Mouse (Mus musculus): Measurements from ENCODE around the gene Casc1. TPM values are rescaled to one million over a fixed set of nuclear protein-coding genes. Genes with fewer than 3 reads are reported as not detected.

Casc1 gene
- polyA plus RNA-seq, 1 experiment from 2014 or later, result 0.92 TPM

DNA sequence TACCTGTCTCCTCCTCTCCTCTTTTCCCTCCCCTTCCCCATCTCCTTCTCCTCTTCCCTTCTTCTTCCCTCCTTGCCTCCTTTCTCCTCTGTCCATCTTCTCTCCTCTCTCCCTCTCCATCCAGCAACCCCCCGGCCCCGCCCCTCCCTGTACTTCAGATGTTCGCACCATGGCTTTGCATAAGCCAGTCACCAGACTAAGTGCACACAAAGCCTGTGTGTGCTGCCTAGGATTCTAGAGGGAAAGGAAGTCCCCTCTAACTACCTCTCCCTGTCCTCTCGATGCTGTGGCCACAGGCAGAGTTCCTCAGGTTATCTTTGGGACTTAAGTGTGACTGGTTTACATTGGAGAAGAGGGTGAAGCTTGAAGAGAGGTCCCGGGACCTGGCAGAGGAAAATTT is 50.2 kb downstream of the Casc1 start:
- Histone ChIP-seq H3K36me3 (ENCODE audit: control insufficient read depth, insufficient read depth, low read length) (no peaks in the 10 kb centered on the region), H3K9me3 (replicated peaks; ENCODE audit: control insufficient read depth, low read length, poor library complexity, severe bottlenecking) (peaks cover 7% of the 10 kb centered on the region; the same call in 1 of the 2 replicates), H3K9ac (ENCODE audit: low read depth, low read length) (no peak overlapping the region), H3K4me2 (ENCODE audit: low read length) (no peak overlapping the region), H3K27me3 (ENCODE audit: control insufficient read depth, insufficient read depth, low read depth, low read length) (no peaks in the 10 kb centered on the region), H3K27ac (ENCODE audit: low read length) (no peak overlapping the region), H3K4me1 (ENCODE audit: control insufficient read depth, insufficient read depth, low read length) (no peaks in the 10 kb centered on the region), H3K4me3 (ENCODE audit: low read depth, low read length) (no peak overlapping the region)
- 60% methylated on average over 5 of the region's 5 CpGs for WGBS
- ATAC-seq, result no peak

DNA sequence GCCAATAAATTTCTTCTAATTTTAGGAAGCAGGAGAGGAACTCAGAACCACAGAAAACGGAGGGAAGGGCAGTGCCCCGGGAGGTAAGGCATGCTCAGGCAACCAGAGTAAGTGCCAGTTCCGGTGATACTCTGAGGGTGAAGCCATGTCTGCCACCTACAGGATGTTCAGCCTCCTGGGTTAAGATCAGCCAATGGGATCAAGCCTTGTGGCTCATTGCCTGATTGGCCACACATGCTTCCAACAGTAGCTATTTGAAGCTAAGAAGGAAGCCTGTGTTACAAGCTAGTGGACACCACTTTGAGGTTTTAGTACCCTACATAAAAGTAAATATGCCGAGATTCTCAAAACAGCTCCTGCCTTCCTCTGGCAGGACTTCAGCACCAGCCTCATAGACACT is 52.2 kb downstream of the Casc1 start:
- Histone ChIP-seq H3K36me3 (ENCODE audit: control insufficient read depth, insufficient read depth, low read length) (no peaks in the 10 kb centered on the region), H3K4me1 (ENCODE audit: control insufficient read depth, insufficient read depth, low read length) (no peaks in the 10 kb centered on the region), H3K4me2 (ENCODE audit: low read length) (no peak overlapping the region), H3K9ac (ENCODE audit: low read depth, low read length) (no peak overlapping the region), H3K9me3 (replicated peaks; ENCODE audit: control insufficient read depth, low read length, poor library complexity, severe bottlenecking) (no peaks in the 10 kb centered on the region), H3K27me3 (ENCODE audit: control insufficient read depth, insufficient read depth, low read depth, low read length) (no peaks in the 10 kb centered on the region), H3K27ac (ENCODE audit: low read length) (no peak overlapping the region), H3K4me3 (ENCODE audit: low read depth, low read length) (no peak overlapping the region)
- no peak for ATAC-seq
- WGBS, result 75% methylated on average over 4 of the region's 4 CpGs

DNA sequence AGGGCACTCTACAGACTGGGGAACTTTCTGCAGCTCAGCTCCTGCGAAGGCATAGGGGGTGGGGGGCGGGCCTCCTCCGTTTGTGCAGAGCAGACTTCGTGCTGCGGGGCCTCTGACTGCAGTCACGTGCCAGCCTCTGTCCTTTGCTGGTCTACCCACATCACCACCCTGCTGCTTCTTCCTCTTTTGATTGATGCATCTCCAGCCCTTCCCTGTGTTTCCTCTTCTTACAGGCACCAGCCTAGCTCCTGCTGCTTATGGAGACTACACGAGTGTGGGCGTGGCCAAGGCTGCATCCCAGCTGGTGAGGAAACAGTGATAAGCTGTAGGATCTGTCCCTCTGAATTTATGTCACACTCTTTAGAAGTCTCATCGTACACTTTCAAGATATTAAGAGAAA is 61.8 kb downstream of the Casc1 start:
- H3K4me2 ChIP-seq (ENCODE audit: low read length), result no peak overlapping the region
- H3K9ac ChIP-seq (ENCODE audit: low read depth, low read length), result no peak overlapping the region
- H3K4me3 ChIP-seq (ENCODE audit: low read depth, low read length), result no peak overlapping the region
- H3K9me3 ChIP-seq (replicated peaks; ENCODE audit: control insufficient read depth, low read length, poor library complexity, severe bottlenecking), result no peaks in the 10 kb centered on the region
- H3K27ac ChIP-seq (ENCODE audit: low read length), result no peak overlapping the region
- H3K27me3 ChIP-seq (ENCODE audit: control insufficient read depth, insufficient read depth, low read depth, low read length), result no peaks in the 10 kb centered on the region
- H3K4me1 ChIP-seq (ENCODE audit: control insufficient read depth, insufficient read depth, low read length), result no peaks in the 10 kb centered on the region
- no peaks in the 10 kb centered on the region for H3K36me3 ChIP-seq (ENCODE audit: control insufficient read depth, insufficient read depth, low read length)
- ATAC-seq, result no peak
- 30% methylated on average over 9 of the region's 9 CpGs for WGBS

DNA sequence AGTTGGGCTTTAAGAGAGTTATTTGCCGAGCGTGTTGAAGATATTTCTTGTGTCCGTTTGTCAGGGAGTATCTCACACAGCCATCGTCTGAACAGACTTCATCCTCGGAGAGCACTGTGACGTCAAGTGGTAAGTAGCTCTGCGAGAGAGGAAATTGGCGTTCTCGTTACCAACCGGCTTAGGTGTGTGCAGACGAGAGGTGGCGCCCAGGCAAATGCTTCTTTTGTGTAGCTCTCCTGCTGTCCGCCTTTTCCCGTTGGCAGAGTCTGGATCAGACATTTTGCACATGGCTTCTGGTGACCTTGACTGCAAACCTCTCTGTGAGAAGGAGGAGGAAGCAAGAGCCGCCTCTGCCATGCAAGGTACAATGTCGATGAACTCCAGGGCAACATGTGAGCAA is 63.1 kb downstream of the Casc1 start:
- H3K27ac ChIP-seq (ENCODE audit: low read length), result no peak overlapping the region
- no peak overlapping the region for H3K4me3 ChIP-seq (ENCODE audit: low read depth, low read length)
- no peaks in the 10 kb centered on the region for H3K4me1 ChIP-seq (ENCODE audit: control insufficient read depth, insufficient read depth, low read length)
- no peak for ATAC-seq
- no peaks in the 10 kb centered on the region for H3K36me3 ChIP-seq (ENCODE audit: control insufficient read depth, insufficient read depth, low read length)
- H3K4me2 ChIP-seq (ENCODE audit: low read length), result no peak overlapping the region
- H3K9me3 ChIP-seq (replicated peaks; ENCODE audit: control insufficient read depth, low read length, poor library complexity, severe bottlenecking), result no peaks in the 10 kb centered on the region
- WGBS, result 76% methylated on average over 16 of the region's 16 CpGs
- H3K27me3 ChIP-seq (ENCODE audit: control insufficient read depth, insufficient read depth, low read depth, low read length), result no peaks in the 10 kb centered on the region
- no peak overlapping the region for H3K9ac ChIP-seq (ENCODE audit: low read depth, low read length)

DNA sequence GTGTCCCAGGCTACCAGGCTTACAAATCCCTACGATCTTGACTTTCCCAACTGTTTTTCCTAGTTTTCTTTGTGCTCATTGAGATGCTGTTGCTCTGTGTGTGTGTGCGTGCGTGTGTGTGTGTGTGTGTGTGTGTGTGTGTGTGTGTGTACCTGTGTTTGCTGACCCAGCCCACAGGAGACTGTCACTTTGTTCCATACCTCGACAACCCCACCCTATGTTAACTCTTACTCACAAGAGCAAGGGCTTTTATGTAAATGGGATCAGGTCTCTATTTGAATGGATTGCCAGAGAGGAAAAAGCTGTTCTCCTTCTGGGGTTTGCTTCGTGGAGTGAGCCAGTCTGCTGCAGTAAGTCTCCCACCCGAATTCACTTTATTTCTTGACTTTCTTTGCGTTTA is 65.6 kb downstream of the Casc1 start:
- Histone ChIP-seq H3K4me3 (ENCODE audit: low read depth, low read length) (no peak overlapping the region), H3K27ac (ENCODE audit: low read length) (no peak overlapping the region), H3K9me3 (replicated peaks; ENCODE audit: control insufficient read depth, low read length, poor library complexity, severe bottlenecking) (no peaks in the 10 kb centered on the region), H3K9ac (ENCODE audit: low read depth, low read length) (no peak overlapping the region), H3K4me1 (ENCODE audit: control insufficient read depth, insufficient read depth, low read length) (no peaks in the 10 kb centered on the region), H3K36me3 (ENCODE audit: control insufficient read depth, insufficient read depth, low read length) (no peaks in the 10 kb centered on the region), H3K27me3 (ENCODE audit: control insufficient read depth, insufficient read depth, low read depth, low read length) (no peaks in the 10 kb centered on the region), H3K4me2 (ENCODE audit: low read length) (no peak overlapping the region)
- 63% methylated on average over 7 of the region's 7 CpGs for WGBS
- ATAC-seq, result no peak

DNA sequence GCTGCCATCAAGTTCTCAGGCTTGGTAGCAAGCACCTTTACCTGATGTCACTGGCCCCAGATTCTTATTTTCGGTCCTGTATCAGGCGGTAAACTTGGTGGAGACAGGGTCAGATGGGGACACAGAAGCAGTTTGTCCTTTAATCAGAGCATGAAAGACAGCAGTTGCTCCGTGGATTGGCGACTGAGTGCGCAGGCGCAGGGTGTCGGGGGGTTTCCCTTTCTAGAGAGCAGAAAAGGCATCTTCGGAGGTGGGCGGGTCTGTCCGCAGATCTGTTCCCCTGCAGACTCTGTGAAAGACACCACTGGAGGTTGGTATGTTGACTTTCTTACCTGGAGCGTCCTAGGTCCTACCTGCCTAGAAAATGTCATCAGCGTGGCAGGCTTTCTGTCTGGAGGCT is 69.0 kb downstream of the Casc1 start:
- Histone ChIP-seq H3K4me1 (ENCODE audit: control insufficient read depth, insufficient read depth, low read length) (no peaks in the 10 kb centered on the region), H3K36me3 (ENCODE audit: control insufficient read depth, insufficient read depth, low read length) (no peaks in the 10 kb centered on the region), H3K9me3 (replicated peaks; ENCODE audit: control insufficient read depth, low read length, poor library complexity, severe bottlenecking) (no peaks in the 10 kb centered on the region), H3K9ac (ENCODE audit: low read depth, low read length) (no peak overlapping the region), H3K27ac (ENCODE audit: low read length) (no peak overlapping the region), H3K4me3 (ENCODE audit: low read depth, low read length) (no peak overlapping the region), H3K4me2 (ENCODE audit: low read length) (no peak overlapping the region), H3K27me3 (ENCODE audit: control insufficient read depth, insufficient read depth, low read depth, low read length) (no peaks in the 10 kb centered on the region)
- ATAC-seq, result no peak
- WGBS, result 92% methylated on average over 12 of the region's 12 CpGs

DNA sequence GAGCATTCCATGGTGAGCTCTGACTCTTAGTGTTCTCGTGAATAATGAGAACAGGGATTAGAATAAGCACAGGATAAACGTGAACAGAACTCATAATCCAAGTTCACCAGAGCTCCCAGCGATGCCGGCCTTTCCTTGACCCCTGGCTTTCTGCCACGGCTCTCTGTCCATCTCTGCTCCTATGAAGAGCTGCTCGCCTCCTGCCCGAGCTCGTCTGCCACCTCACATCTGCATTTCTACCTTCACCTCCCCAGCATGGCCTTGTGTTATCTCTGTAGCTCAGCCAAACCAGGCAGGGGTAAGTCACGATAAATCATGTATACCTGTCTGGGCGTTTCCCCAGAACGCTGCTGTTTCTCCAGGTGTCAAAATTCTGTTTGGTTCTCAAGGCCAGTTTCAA is 70.1 kb downstream of the Casc1 start:
- H3K4me3 ChIP-seq (ENCODE audit: low read depth, low read length), result no peak overlapping the region
- WGBS, result 57% methylated on average over 11 of the region's 11 CpGs
- H3K4me2 ChIP-seq (ENCODE audit: low read length), result no peak overlapping the region
- no peaks in the 10 kb centered on the region for H3K4me1 ChIP-seq (ENCODE audit: control insufficient read depth, insufficient read depth, low read length)
- no peaks in the 10 kb centered on the region for H3K27me3 ChIP-seq (ENCODE audit: control insufficient read depth, insufficient read depth, low read depth, low read length)
- no peaks in the 10 kb centered on the region for H3K36me3 ChIP-seq (ENCODE audit: control insufficient read depth, insufficient read depth, low read length)
- no peak for ATAC-seq
- H3K9ac ChIP-seq (ENCODE audit: low read depth, low read length), result no peak overlapping the region
- H3K27ac ChIP-seq (ENCODE audit: low read length), result no peak overlapping the region
- H3K9me3 ChIP-seq (replicated peaks; ENCODE audit: control insufficient read depth, low read length, poor library complexity, severe bottlenecking), result no peaks in the 10 kb centered on the region

DNA sequence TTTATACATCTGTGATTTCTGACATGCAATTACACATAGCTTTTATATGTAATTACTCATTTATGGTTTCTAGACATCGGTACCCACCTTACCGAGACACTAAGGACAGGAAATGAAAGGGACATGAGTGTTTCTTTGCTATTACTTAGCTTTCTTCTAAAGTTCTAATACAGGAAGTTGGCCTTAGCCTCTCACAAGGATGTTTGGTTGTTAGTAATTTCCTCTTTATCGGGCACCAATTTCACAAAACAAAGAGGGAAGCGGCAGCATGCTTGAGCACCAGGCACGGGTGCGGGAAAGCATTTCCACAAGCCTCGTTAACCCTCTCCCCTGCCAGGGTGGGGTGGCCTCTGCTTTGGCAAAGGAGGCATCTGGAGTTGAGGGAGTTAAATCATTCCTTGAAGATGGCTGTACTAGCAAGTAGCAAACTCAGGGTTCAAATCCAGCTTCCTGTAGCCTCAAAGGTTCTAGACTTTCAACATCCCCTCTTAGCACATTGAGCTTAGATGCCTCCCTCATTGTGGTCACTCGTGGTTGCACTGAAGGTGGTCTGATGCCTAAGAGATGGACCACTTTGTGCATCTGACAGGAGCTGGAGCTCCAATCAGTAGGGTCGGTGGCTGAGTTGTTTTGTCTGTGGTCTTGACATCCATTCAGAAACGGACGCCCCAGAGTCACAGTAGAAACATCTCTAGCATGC is 70.9 kb downstream of the Casc1 start:
- H3K27ac ChIP-seq (ENCODE audit: low read length), result no peak overlapping the region

DNA sequence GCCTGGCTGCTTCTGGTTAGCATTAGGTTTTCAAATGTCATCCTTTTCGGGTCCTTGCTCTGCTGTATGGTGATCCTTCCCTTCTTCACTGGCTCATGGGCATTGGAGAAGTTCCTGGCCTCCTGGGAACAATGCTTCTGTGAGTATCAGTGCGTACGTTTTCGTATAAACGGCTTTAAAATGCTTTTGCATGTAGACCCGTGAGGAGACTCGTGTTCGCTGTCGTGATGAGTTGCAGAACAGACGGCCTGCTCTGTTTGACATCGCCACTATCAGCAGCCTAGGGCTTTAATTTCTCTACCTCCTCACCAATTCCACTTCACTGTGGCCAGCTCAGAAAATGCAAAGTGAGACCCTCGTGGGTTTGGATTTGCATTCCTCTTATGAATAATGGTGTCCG is 71.6 kb downstream of the Casc1 start:
- no peak overlapping the region for H3K9ac ChIP-seq (ENCODE audit: low read depth, low read length)
- no peak overlapping the region for H3K4me2 ChIP-seq (ENCODE audit: low read length)
- H3K4me1 ChIP-seq (ENCODE audit: control insufficient read depth, insufficient read depth, low read length), result no peaks in the 10 kb centered on the region
- no peak overlapping the region for H3K4me3 ChIP-seq (ENCODE audit: low read depth, low read length)
- WGBS, result 73% methylated on average over 13 of the region's 13 CpGs
- ATAC-seq, result no peak
- no peaks in the 10 kb centered on the region for H3K9me3 ChIP-seq (replicated peaks; ENCODE audit: control insufficient read depth, low read length, poor library complexity, severe bottlenecking)
- H3K27me3 ChIP-seq (ENCODE audit: control insufficient read depth, insufficient read depth, low read depth, low read length), result no peaks in the 10 kb centered on the region
- H3K27ac ChIP-seq (ENCODE audit: low read length), result no peak overlapping the region
- H3K36me3 ChIP-seq (ENCODE audit: control insufficient read depth, insufficient read depth, low read length), result no peaks in the 10 kb centered on the region

More for the DNA sequence above, 70.9 kb downstream of the Casc1 start:
- H3K9ac ChIP-seq (ENCODE audit: low read depth, low read length), result no peak overlapping the region
- H3K27me3 ChIP-seq (ENCODE audit: control insufficient read depth, insufficient read depth, low read depth, low read length), result no peaks in the 10 kb centered on the region
- H3K9me3 ChIP-seq (replicated peaks; ENCODE audit: control insufficient read depth, low read length, poor library complexity, severe bottlenecking), result no peaks in the 10 kb centered on the region
- no peak overlapping the region for H3K4me3 ChIP-seq (ENCODE audit: low read depth, low read length)
- no peaks in the 10 kb centered on the region for H3K36me3 ChIP-seq (ENCODE audit: control insufficient read depth, insufficient read depth, low read length)
- H3K4me1 ChIP-seq (ENCODE audit: control insufficient read depth, insufficient read depth, low read length), result no peaks in the 10 kb centered on the region
- no peak for ATAC-seq
- no peak overlapping the region for H3K4me2 ChIP-seq (ENCODE audit: low read length)
- 71% methylated on average over 11 of the region's 11 CpGs for WGBS

Measured in midbrain, embryonic 16.5 days (tissue).